Mouse (Mus musculus): ENCODE data around the gene Gm45716.

Gene Gm45716

DNA sequence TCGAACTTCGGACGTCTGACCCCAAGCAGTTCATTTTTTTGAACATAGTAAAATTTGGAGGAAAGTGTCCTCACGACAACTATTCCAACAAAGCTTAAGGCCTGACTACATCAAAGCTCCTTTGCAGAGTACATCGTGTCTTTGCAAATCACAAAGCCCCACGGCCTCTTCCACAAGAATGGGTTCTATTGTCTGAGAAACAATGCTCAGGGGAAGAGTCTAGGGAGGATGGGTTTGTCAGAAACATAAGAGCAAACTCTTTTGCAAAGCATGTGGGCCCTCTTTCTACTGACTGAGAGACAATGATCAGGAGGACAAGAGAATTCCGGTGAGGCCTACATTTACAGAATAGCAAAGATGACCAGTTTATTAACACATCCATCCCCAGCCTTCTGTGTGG, 26.8 kb downstream of the Gm45716 start:
- DNase-seq (ENCODE audit: low spot score in 2 of 2), result no peak

- no peak for DNase-seq (ENCODE audit: low spot score in 2 of 2)
These were observed 32.7 kb downstream of the Gm45716 start for GRCm38 (mm10) chr11:90220022-90220645.

- DNase-seq (ENCODE audit: low spot score in 2 of 2), result no peak
These were observed 33.3 kb downstream of the Gm45716 start for GRCm38 (mm10) chr11:90220750-90221149.

GRCm38 (mm10) chr11:90224914-90225470, 37.5 kb downstream of the Gm45716 start:
- DNase-seq (ENCODE audit: low spot score in 2 of 2), result peak; percentile 27 to 30

DNA sequence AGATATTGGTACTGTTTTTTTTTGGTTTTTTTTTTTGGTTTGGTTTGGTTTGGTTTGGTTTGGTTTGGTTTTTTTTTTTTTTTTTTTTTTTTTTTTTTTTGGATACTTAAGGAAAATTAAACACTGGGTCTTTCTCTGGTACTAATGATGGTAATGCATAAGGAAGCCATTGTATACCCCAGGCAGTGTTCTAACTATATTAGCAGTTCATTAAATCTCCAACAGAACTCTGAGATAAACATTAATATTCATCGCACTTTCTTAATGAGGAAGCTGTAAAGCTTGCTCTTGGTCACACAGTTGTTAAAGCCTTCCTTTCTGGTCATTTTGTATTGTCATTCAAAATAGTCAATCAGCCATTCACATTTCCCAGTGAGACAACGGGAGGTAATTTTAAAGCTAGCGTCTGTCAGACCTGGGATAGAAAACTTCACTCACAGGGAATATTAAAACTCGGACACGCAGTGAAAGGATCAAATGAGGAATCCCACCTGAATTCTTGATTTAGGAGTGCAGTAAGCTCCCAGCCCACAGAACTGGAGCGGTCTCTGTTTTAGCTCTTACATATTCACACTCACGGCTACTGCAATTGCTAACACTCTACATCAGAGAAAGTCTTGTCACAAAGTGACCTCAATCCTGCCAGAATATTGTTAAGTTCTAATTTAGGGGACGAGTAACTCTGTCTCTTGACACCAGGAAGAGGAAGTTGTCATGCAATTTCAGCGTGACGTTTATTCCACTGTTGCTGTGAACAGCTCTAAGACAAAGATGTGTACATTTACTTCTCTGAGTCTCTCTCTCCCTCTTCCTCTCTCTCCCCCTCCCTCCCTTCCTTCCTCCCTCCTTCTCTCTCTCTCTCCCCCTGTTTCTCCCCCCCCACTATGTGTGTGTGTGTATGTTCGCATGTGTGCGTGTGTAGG, 39.8 kb downstream of the Gm45716 start:
- no peak for DNase-seq (ENCODE audit: low spot score in 2 of 2)

DNA sequence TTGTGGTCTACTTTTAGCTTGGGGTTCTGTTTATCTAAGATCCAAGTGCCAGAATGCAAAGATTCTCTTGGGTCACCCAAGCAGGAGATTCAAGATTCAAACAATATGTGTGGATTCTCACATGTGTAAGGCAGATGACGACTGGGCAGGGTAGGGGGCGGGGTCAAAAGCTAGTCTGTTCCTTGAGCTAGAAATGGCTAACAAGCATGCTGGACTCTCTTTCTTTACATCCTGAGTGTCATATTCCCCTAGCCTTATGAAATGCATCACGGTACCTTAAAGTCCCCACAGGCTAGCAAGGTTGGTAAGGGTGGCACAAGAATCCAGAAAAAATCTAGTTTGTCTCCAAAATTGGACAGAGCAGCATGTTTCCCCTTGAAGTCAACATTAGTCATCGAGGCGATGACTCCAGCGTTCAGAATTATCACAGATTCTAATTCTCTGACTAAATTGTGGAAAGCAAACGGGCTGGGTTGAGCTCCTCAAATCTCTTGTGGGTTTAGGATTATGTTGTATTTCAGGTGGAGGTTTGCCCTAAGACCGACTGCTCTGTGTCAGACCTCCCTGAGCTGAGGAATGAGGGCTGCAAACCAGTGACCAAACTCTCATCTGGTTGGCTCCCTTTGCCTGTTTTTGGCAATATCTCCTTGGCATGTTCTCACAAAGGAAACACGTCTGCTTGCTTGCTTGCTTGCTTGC, 40.9 kb downstream of the Gm45716 start:
- no peak for DNase-seq (ENCODE audit: low spot score in 2 of 2)

- no peak for DNase-seq (ENCODE audit: low spot score in 2 of 2)
These were observed 42.3 kb downstream of the Gm45716 start for GRCm38 (mm10) chr11:90229800-90230199.

DNA sequence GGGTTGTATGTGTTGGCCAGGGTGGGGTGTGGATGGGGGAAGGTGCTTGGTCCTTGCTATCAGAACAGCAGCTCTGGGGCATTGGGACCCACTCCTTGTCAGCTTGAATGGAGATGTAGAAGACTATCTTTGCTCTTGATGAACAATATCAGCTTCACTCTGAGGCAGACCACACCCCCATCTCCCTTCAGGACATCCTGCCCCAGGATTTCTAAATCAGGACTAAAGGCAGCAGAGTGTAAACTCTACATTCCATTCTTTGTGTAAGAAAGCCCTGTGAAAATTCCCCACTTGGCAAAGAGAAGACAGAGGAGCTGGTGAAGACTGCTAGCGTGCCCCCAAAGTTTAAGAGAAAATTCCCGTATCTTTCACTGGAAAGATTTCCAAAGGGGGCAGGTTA, 43.2 kb downstream of the Gm45716 start:
- no peak for DNase-seq (ENCODE audit: low spot score in 2 of 2)

- no peak for DNase-seq (ENCODE audit: low spot score in 2 of 2)
These were observed 44.1 kb downstream of the Gm45716 start for GRCm38 (mm10) chr11:90231631-90232030.

GRCm38 (mm10) chr11:90232685-90233084, 45.2 kb downstream of the Gm45716 start:
- no peak for DNase-seq (ENCODE audit: low spot score in 2 of 2)

GRCm38 (mm10) chr11:90235221-90235620, 47.7 kb downstream of the Gm45716 start:
- DNase-seq (ENCODE audit: low spot score in 2 of 2), result no peak

DNA sequence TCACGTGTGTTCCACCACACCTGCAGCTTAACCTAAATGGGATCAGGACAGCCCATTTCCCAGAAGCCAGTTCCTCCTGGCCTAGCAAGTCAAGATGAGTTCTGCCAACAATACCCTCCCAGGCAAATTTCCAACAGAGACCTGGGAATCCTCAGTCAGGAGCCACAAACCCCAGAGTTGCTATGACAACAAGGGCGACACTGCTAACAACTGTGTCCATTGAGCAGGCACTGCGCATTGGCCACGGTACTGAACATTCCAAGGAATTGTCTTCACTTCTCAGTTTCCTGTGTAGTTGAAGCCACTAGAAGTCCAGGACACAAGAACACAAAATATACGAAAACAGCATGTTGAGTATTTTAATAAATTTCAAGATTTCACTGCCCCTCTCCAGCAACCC, 50.1 kb downstream of the Gm45716 start:
- no peak for DNase-seq (ENCODE audit: low spot score in 2 of 2)

DNA sequence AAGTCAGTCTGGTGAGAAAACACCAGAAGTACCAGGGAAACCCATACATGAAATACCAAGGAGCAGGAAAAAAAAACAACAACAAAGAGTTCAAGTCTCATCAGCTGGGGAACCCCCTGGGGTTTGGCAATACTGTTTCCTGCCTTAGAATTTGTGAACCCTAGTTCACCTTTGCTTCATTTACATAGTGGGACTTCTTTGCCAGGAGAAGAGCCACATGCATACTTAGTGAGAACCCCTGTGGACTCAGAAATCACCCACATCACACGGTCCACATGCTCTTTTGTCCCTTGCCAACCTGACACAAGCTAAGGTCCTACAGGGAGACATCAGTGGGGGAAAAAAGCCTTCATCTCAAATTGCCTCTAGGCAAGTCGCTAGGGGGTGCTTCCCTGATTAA, 51.2 kb downstream of the Gm45716 start:
- DNase-seq (ENCODE audit: low spot score in 2 of 2), result no peak

- DNase-seq (ENCODE audit: low spot score in 2 of 2), result no peak
These were observed 53.3 kb downstream of the Gm45716 start for GRCm38 (mm10) chr11:90240652-90241330.

DNA sequence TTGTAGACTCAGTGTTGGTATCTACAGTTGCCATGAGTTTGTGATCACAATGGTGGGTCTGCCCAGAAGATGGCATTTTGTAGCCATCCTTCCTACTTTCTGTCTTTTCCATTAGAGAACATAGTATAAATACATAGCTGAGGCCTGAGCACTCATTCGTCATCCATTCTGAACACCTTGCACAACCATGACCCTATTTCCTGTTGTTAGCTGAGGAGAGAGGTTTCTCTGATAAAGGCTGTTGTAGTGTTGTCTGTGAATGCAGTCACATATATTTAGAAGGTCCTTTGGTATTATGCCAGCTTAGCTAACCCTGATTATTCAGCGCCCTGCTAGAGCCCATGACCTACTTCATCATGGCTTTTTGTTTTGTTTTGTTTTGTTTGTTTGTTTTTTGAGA, 54.4 kb downstream of the Gm45716 start:
- DNase-seq (ENCODE audit: low spot score in 2 of 2), result no peak

DNA sequence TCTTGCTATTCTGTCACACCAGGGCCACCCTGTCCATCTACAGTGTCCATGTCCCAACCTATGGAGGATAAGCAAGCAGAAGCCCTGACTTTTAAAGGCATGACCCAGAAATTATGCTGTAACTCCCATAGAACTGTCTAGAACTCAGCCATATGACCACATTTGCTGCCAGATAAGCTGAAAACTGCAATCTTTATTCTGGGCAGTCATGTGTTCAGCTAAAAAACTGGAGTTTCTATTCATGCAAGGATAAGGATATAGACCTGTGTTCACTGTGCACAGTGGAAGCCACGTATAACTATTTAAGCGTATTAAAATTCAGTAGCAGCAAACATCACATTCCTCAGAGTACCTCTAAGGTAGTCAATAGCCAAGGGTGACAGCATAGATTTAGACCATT, 55.8 kb downstream of the Gm45716 start:
- no peak for DNase-seq (ENCODE audit: low spot score in 2 of 2)

- DNase-seq (ENCODE audit: low spot score in 2 of 2), result peak in 1 of 2 experiments; percentile 30
These were observed 58.1 kb downstream of the Gm45716 start for GRCm38 (mm10) chr11:90245630-90246029.

GRCm38 (mm10) chr11:90246676-90247075, 59.2 kb downstream of the Gm45716 start:
- no peak for DNase-seq (ENCODE audit: low spot score in 2 of 2)

DNA sequence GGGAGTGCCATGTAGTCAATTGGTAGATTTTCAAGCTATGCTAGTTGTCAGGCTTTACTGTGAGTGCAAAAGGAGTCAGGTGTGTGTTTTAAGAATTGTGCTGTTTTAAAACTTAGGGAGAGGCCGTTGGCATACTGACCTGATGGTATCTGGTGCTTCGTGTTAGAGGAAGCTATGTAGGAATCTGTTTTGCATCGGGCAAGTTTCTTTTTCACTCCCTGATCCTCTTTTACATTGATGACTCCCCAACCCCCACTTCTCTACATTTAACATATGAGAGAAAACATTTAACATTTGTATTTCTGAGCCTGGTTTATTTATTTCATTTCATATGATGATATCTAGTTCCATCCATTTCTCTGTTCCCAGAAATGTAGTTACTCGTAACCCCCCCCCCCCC, 60.3 kb downstream of the Gm45716 start:
- no peak for DNase-seq (ENCODE audit: low spot score in 2 of 2)

DNA sequence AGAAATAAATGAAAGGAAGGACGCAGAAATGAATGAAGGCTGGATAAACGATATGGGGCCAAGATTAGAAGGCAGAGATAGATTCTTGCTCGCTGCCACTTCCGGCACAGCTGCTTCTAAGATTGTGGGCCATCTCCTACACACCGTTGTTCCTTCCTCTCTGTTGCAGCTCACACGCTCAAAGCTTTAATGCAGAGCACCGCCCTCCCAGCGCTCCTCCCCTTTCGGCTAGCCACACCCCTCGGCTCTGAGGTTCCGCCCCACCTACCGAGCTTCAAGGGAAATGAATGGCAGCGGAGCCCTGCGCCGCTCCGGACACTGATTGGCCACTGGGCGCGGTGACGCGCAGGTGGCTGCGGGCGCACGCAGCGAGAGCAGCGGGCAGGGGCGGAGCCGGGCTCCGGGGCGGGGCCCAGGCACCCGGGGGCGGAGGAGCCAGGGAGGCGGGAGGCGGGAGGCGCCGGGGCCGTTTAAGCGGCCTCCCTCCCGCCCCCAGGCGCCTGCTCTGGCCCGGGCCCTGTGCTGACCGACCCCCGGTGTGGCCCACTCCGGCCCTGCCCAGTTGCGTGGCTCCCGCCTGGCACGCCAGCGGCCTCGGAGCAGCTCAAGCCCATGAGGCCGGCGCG, 61.7 kb downstream of the Gm45716 start, which contains the start of gene Mmd:
Gene Mmd, plus strand, starts transcription at position 432 of the 626 bp plus-strand sequence.
- peak; percentile 99 for DNase-seq (ENCODE audit: low spot score in 2 of 2)

DNA sequence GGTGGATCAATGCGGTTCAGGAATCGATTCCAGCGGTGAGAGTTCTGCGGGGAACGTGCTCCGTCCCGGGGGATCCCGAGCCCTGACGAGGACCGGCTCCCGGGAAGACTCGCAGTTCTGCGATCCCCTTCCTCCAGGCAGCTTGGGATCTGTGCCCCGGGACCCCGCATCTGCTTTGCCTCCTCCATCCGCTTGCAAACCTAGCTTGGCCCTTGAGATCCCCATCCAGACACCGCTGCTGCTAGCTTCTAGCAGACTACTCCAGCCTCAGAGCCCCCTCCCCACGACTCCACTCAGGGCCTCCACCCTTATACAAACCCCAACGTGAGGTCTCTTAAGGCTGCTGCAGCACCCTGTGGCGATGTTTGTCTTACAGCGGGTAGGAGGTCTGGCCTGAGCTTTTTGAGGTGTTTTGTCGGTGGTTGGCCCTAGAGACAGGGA, 62.2 kb downstream of the Gm45716 start:
- no peak for DNase-seq (ENCODE audit: low spot score in 2 of 2)
